ENCODE assay signal across 8 mouse cellular contexts in the genomic region with DNA sequence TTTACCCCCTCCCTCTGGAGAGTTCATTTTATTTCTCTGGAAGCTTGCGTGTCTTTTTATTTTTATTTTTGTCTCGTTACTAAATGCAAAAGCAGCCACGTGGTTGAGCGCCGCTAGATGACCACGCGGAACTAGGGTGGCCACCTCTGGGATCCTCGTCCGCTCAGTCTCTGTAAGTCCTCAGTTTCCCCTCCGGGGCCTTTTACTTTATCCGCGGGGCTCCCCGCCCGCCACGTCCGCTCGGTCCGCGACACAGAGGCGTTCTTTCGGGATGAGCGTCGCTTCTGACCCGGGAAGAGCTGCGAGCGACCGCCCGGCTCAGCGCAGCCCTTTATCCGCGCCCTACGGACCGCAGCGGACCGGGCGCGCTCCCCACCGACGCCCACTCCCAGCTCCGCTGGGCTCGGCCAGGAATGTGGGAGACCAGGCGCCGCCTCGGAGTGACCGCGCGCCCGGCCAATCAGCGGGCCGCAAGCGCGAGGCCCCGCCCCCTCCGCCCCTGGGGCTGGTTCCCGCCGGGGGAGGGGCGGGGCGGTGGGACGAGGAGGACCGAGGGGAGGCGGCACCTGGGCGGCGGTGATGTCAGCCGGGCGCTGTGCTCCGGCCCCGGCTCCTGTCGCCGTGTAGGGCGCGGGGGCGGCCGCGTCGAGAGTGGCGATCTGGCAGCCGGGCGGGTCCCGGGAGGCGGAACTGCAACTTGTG. TPM values are rescaled to one million over a fixed set of nuclear protein-coding genes. Genes with fewer than 3 reads are reported as not detected.
DNase-seq lines count a peak whose midpoint lies in the region; ATAC-seq lines count a peak whose summit lies in the region.

A gene (plus strand): TSS at position 530 of the 702 bp plus-strand sequence.

- peaks cover 18% of the 10 kb centered on the region for H3K27me3 ChIP-seq in hindbrain, embryonic 12.5 days

- peak within 1 kb of the TSS; percentile 72 for H3K9ac ChIP-seq in hindbrain, embryonic 12.5 days

- peak; percentile 98 for ATAC-seq in hindbrain, embryonic 12.5 days (ENCODE audit: low FRiP score)

- H3K4me2 ChIP-seq in hindbrain, embryonic 12.5 days (replicated peaks), result peak within 1 kb of the TSS; percentile 71

- no peaks in the 10 kb centered on the region for H3K36me3 ChIP-seq in hindbrain, embryonic 12.5 days

- H3K27ac ChIP-seq in hindbrain, embryonic 12.5 days, result peak within 1 kb of the TSS; percentile 35

- WGBS in hindbrain, embryonic 12.5 days, result under 1% methylated on average over 75 of the region's 80 CpGs

- H3K9me3 ChIP-seq in hindbrain, embryonic 12.5 days (replicated peaks), result no peaks in the 10 kb centered on the region

- H3K4me1 ChIP-seq in hindbrain, embryonic 12.5 days, result peaks cover 17% of the 10 kb centered on the region

- peak; percentile 91 for DNase-seq in R1 (ENCODE audit: low read depth, low spot score)
- DNase-seq in cerebellum, postnatal 14 days, result peak; percentile 91 to 96
- peak; percentile 79 to 90 for DNase-seq in frontal cortex, postnatal 14 days (ENCODE audit: low spot score in 2 of 2)
- DNase-seq in layer of hippocampus, postnatal 14 days (ENCODE audit: low spot score in 2 of 2), result peak; percentile 92 to 94
- peak; percentile 95 for DNase-seq in lung, postnatal 10 days
- DNase-seq in ovary, postnatal 14 days (ENCODE audit: low spot score), result peak; percentile 96
- peak; percentile 95 for DNase-seq in thymus, postnatal 14 days

- peak within 1 kb of the TSS; percentile 67 for H3K4me3 ChIP-seq in hindbrain, embryonic 12.5 days

RNA-seq across cellular contexts. Expression of the gene that starts here (rescaled TPM):
- 38.6 and 45.6 TPM in 2 replicates for polyA plus RNA-seq in hindbrain, embryonic 12.5 days (2016; fragmentation: Nextera tagmentation; extraction: Ambion mirVana)
- 10 to 100 TPM; 56.8 to 61.1 TPM for total RNA-seq in layer of hippocampus, postnatal 14 days (2021)

Comparison
In these comparisons a context has a peak if more than half of its experiments do, and no peak if none do; other contexts are left out.
1. Peak in every context shown above with its lines: DNase-seq, ATAC-seq, H3K4me3 ChIP-seq and H3K27ac ChIP-seq.